Mouse (Mus musculus) layer of hippocampus, postnatal 14 days (tissue): Measurements from ENCODE around the gene Psmb7. TPM values are rescaled to one million over a fixed set of nuclear protein-coding genes. Genes with fewer than 3 reads are reported as not detected.

Experiments used
- DNase-seq, 2 experiments: peaks; one replicate each; pipeline ENCODE4 v3.0.0; 2021 to 2022; ENCODE audit warnings: low spot score in 2 of 2, mixed read lengths in 1 of 2
- long read RNA-seq, 2 experiments: library from polyadenylated mRNA; stranded (forward); transcript quantifications; one replicate each; pipeline ENCODE4 v2.0.0; 2021
- total RNA-seq, 2 experiments: library from RNA; stranded (reverse); gene quantifications; 2 replicates each; pipeline ENCODE4 v1.2.3; 2021

The Psmb7 gene
- total RNA-seq: 100 to 1,000 TPM; 237 to 245 TPM
- long read RNA-seq, experiment 1, transcript Psmb7-201 (8 exons, 1,160 nt): major isoform, 39 of 41 reads
- long read RNA-seq, experiment 1, partial matches to known transcripts: 1 of 41 reads
- long read RNA-seq, experiment 1, other reads (novel, unspliced or antisense): 1 of 41 reads
- long read RNA-seq, experiment 2, transcript Psmb7-201 (8 exons, 1,160 nt): major isoform, 83 of 97 reads
- long read RNA-seq, experiment 2, partial matches to known transcripts: 11 of 97 reads
- long read RNA-seq, experiment 2, other reads (novel, unspliced or antisense): 3 of 97 reads

GRCm38 (mm10) chr2:38643625-38644427 is at the start of gene Psmb7:
TSS of gene Psmb7 (minus strand) at chr2:38644087.
- DNase-seq: peak; percentile 80 to 89

DNA sequence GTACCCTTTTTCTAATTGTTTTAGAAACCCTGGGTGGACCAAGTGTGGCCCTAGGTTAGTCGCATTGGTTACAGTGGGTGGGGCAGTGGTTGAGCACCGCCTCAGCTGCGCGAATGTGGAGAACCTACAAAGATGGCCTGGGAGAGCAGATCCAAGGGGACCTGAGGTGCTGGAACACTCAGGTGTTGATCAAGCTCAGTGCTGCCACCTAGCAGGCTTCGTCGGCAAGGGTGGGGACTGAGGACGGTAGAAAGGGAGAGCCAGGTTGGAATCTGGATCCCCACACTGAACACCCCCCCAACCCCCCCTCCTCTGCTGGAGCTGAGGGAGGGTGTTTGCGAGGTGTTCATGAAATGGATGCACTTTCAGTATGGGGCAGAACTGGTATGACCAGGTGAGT is 47.7 kb upstream of the Psmb7 start:
- DNase-seq: no peak

DNA sequence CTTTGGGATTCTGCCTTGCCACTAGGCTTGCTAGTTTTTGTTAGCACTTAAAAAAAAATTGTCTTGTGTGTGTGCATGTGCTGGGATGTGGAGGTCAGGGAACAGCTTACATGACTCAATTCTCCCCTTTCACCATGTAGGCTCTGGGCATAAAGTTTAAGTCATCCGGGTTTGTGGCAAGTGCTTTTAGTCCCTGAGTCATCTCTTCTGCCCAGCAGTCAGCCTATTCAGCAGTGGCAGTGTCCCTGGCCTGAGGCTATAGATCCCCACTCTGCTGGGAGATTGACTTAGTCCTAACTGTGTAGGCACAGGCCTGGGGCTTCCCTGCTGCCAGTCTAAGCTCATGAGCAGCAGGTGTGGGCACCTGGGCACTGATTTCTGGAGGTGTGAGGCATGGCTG is 46.0 kb upstream of the Psmb7 start:
- no peak for DNase-seq

- DNase-seq: peak; percentile 60 to 66
These were observed 45.1 kb upstream of the Psmb7 start for GRCm38 (mm10) chr2:38688791-38689520.

DNA sequence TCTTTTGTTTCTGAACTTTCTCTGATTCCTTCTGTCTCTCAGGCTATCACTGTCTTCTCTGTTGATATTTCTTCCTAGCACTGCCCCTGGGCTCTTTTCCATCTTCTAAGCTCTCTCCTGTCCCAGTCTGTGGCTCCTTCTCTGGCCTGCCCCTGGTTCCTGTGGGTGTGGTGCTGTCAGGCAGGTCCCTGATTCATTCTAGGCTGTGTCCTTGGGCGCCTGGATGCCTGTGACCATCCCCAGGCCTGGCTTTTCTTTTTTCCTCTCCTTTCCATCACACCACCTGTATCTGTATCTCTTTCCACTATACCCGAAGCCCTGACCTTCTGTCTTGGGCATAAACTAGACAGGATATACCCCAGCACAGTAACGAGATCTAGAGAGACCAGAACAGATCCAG is 41.9 kb upstream of the Psmb7 start:
- DNase-seq: no peak

GRCm38 (mm10) chr2:38683083-38683482 is 39.2 kb upstream of the Psmb7 start:
- DNase-seq: no peak

DNA sequence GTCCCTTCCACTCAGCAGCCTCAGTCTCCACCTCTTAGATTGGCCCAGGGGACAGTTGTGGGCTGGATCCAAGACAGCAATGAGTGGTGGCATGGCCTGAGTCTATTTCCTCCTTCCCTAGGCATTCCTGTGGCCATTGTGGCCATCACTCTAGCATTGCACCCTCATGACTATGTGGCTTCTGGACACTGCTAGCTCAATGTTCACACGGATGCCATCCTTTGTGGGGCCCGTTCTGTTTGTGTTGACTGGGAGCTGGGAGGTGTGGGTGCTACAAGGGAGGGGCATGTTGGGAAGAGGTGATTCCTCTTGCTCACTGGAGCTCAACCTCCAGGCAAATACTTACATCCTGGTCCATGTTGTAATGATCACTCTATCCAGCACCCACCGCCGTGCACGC is 38.3 kb upstream of the Psmb7 start:
- DNase-seq: no peak

DNA sequence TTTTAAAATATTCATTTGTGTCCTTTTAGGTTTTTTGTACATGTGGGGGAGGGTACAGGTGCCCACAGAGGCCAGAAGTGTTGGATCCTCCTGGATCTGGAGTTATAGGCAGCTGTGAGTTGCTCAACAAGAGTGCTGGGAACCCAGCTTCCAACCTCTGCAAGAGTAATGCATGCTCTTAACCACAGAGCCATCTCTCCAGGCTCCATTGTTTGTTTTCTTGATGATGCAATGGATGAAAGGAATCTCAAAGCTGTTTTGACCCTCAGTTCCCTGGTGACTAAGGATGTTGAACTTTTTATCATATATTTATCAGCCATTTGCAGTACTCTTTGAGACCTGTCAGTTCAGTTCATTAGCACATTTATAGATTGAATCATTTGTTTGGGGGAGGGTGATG is 35.1 kb upstream of the Psmb7 start:
- DNase-seq: no peak

- DNase-seq: no peak
These were observed 31.6 kb upstream of the Psmb7 start for GRCm38 (mm10) chr2:38675366-38675969.

DNA sequence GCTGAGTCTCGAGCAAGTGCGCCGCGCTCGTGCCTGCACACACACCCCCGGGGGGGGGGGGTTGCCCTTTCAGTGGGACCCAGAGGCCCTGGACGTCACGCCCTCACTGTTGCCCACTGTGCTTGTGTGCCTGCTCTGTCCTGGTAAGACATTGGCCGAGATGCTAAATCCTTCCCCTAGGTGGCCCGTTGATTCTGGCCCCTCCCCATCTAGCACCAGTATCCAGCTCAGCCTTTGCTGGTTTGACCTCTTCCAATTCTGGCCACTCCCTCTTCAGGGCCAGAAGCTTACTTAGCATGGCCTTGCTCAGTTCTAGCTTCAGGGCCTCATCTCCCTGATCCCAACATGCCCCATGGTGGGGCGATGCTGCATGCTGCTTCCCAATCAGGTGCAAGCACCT is 28.6 kb upstream of the Psmb7 start:
- no peak for DNase-seq

GRCm38 (mm10) chr2:38668802-38669580 is 25.1 kb upstream of the Psmb7 start:
- DNase-seq: no peak

GRCm38 (mm10) chr2:38661398-38661797 is 17.5 kb upstream of the Psmb7 start:
- no peak for DNase-seq

GRCm38 (mm10) chr2:38658338-38658836 is 14.5 kb upstream of the Psmb7 start:
- DNase-seq: peak; percentile 80 to 83

GRCm38 (mm10) chr2:38653694-38654093 is 9.8 kb upstream of the Psmb7 start:
- DNase-seq: no peak

DNA sequence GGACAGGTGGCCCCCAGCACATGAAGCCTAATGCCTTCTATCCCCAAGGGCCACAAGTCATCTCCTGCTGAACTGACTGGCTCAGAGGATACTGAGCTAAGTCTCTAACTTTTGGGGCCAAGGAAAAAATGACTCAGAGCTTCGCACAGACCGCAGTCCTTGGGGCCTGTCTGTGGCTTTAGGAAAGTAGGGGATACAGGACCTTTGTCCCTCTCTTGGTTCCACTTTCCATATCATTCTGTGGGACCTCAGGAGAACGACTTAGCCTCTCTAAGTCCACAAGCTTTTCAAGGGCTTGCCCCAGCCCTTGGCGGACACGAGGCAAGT is 9.4 kb upstream of the Psmb7 start:
- DNase-seq: no peak

DNA sequence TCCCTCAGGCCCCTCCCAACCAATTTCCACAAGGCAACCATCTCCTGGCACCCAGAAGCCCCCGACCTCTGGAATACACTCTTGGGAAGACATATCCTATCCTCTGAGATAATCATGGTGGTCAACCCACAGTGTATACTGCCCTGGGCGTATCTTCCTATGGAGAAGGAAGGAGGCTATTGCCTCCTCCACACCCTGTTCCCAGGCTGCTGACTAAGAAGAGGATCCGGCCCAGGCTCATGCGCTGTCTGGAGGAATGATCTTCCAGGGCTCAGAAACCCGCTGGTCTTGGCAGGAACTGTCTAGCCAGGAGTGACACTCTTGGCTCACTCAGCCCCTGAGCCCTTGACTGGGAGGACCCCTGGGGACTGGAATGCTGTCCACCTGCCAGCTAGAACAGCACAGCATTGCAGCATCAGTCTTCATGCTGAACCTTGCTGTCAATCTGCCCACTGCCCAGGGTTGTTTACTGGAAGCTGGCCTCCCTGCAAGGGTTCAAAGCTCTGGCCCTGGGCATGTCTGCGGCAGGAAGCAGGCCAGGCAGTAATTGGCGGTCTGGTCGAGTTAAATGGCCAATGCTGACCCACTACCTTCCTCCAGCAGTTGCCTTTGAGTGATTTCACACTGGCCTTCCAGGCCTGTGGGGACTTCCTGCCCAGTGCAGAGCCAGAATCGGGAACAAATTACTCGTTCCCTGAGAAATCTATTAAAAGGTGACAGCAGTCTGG is 8.8 kb upstream of the Psmb7 start:
- peak in 1 of 2 experiments; percentile 37 for DNase-seq

DNA sequence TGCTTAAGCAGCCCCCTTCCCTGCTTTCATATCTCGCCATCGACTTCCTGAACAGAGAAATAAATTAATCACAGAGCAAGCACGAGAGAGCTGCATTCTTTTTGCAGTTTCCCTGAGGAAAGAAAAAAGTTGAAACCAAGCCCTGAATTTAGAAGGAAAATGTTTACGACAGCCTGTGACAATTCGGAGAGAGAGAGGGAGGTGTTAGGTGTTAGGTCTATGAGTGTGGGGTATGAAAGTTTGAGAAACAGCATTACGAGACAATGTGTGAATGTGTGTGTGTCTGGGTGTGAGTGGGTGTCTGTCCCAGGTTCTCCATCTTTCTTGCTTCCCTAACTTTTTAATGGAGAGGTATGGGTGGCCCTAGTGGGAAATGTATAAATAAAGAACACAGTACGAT is 8.2 kb upstream of the Psmb7 start:
- DNase-seq: no peak

DNA sequence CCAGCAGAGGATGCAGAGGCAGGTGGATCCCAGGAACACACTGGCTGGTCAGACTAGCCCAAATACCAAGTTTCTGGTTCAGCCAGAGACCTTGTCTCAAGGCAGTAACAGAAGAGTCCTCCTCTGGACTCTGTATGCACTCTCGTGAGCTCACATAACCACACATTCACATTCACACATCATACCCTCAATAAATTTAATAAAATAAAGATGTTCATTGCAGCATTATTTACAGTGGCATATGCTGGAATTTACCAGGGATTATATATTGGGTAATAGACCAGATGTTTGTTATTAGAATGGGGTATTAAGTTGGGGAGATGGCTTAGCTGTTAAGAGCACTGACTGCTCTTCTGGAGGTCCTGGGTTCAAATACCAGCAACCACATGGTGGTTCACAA is 6.5 kb upstream of the Psmb7 start:
- DNase-seq: no peak

GRCm38 (mm10) chr2:38647661-38648060 is 3.8 kb upstream of the Psmb7 start:
- no peak for DNase-seq

DNA sequence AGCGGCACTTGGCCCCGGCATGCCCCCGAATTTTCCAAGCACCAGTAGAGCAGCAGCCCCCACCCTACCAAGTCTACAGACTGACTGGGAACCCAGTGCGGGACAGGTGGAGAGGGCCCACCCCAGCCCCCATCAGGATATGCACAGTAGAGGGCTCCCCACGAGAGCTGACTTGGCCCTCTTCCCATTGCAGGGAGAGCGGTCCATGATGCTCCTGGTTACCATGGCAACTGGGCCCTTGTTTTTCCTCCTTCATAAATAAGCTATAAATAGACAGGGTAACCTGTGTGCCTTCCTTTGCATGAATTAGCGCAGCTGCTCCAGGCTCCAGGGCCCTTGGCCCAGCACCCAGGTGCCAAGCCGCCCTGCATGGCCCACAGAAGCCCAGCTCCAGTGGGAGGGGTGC is 3.3 kb upstream of the Psmb7 start:
- DNase-seq: peak; percentile 46 to 47
